ENCODE assay signal across 8 mouse cellular contexts in genomic region chr5:135956300-135957206, GRCm38 (mm10). TPM values are rescaled to one million over a fixed set of nuclear protein-coding genes. Genes with fewer than 3 reads are reported as not detected.
DNase-seq lines count a peak whose midpoint lies in the region; ATAC-seq and TF ChIP-seq lines count a peak whose summit lies in the region.

No protein-coding gene starts in this region.

- H3K79me2 ChIP-seq in liver, adult 2 months (ENCODE audit: control insufficient read depth, insufficient read depth, low read length) = no peaks in the 10 kb centered on the region

- no peak for TF ChIP-seq CTCF in liver, adult 2 months (IDR thresholded peaks at IDR 0.05; ENCODE audit: low read depth, low read length)
- no peak for TF ChIP-seq CTCF in olfactory bulb, adult 2 months (IDR thresholded peaks at IDR 0.05; ENCODE audit: insufficient read depth, low read depth, low read length)

- peak overlapping the region; percentile 91 for H3K27ac ChIP-seq in liver, adult 2 months (replicated peaks; ENCODE audit: insufficient read depth, low read depth, low read length)
- peak overlapping the region; percentile 90 for H3K27ac ChIP-seq in embryonic facial prominence, embryonic 14.5 days (replicated peaks; ENCODE audit: low read depth, low read length)
- peak overlapping the region; percentile 94 for H3K27ac ChIP-seq in limb, embryonic 10.5 days
- peak overlapping the region; percentile 77 for H3K27ac ChIP-seq in olfactory bulb, adult 2 months (ENCODE audit: insufficient read depth, low read depth, low read length)

- H3K27me3 ChIP-seq in liver, adult 2 months (ENCODE audit: control insufficient read depth, insufficient read depth, low read length) = no peaks in the 10 kb centered on the region
- H3K27me3 ChIP-seq in embryonic facial prominence, embryonic 14.5 days (replicated peaks; ENCODE audit: control insufficient read depth, insufficient read depth, low read length) = no peaks in the 10 kb centered on the region
- no peaks in the 10 kb centered on the region for H3K27me3 ChIP-seq in limb, embryonic 10.5 days (ENCODE audit: low read depth, poor library complexity, severe bottlenecking)

- no peaks in the 10 kb centered on the region for H3K36me3 ChIP-seq in liver, adult 2 months (ENCODE audit: control insufficient read depth, insufficient read depth, low read length)
- no peaks in the 10 kb centered on the region for H3K36me3 ChIP-seq in embryonic facial prominence, embryonic 14.5 days (ENCODE audit: control insufficient read depth, insufficient read depth, low read length)
- no peaks in the 10 kb centered on the region for H3K36me3 ChIP-seq in limb, embryonic 10.5 days

- no peak for ATAC-seq in embryonic facial prominence, embryonic 14.5 days (ENCODE audit: low read depth)

- no peak overlapping the region for H3K9ac ChIP-seq in liver, adult 2 months (ENCODE audit: low read depth, low read length)
- H3K9ac ChIP-seq in embryonic facial prominence, embryonic 14.5 days (ENCODE audit: low read depth, low read length) = peak overlapping the region; percentile 49; the same call in 1 of the 2 replicates

- no peaks in the 10 kb centered on the region for H3K9me3 ChIP-seq in embryonic facial prominence, embryonic 14.5 days (ENCODE audit: control insufficient read depth, low read length)
- H3K9me3 ChIP-seq in limb, embryonic 10.5 days (replicated peaks) = no peaks in the 10 kb centered on the region

- H3K4me3 ChIP-seq in liver, adult 2 months (ENCODE audit: insufficient read depth, low read depth, low read length) = no peak overlapping the region
- H3K4me3 ChIP-seq in embryonic facial prominence, embryonic 14.5 days (ENCODE audit: low read depth, low read length) = peak overlapping the region; percentile 37; the same call in 1 of the 2 replicates
- peak overlapping the region; percentile 47 for H3K4me3 ChIP-seq in limb, embryonic 10.5 days
- 0 out of 2 replicates have a peak overlapping the region, but pooled peaks have one; percentile 50 for H3K4me3 ChIP-seq in olfactory bulb, adult 2 months (ENCODE audit: insufficient read depth, low read depth, low read length)

- no peak for TF ChIP-seq POLR2A in liver, adult 2 months (IDR thresholded peaks at IDR 0.05; ENCODE audit: extremely low read depth, insufficient read depth, low read length)
- no peak for TF ChIP-seq POLR2A in olfactory bulb, adult 2 months (IDR thresholded peaks at IDR 0.05; ENCODE audit: insufficient read depth, low read depth, low read length)

- peaks cover 8% of the 10 kb centered on the region for H3K4me1 ChIP-seq in liver, adult 2 months (ENCODE audit: control insufficient read depth, insufficient read depth, low read length)
- peaks cover 14% of the 10 kb centered on the region for H3K4me1 ChIP-seq in embryonic facial prominence, embryonic 14.5 days (ENCODE audit: control insufficient read depth, insufficient read depth, low read length)
- H3K4me1 ChIP-seq in limb, embryonic 10.5 days = peaks cover 14% of the 10 kb centered on the region
- H3K4me1 ChIP-seq in olfactory bulb, adult 2 months (ENCODE audit: control insufficient read depth, insufficient read depth, low read length) = no peaks in the 10 kb centered on the region; the same call in 1 of the 2 replicates

- peak; percentile 22 for DNase-seq in liver, adult 2 months (ENCODE audit: extremely low read depth, low read depth, low spot score)
- no peak for DNase-seq in liver
- DNase-seq in embryonic facial prominence, embryonic 14.5 days (ENCODE audit: low spot score) = no peak
- no peak for DNase-seq in limb, embryonic 10.5 days (ENCODE audit: low spot score)
- no peak for DNase-seq in ovary, postnatal 36 days (ENCODE audit: low spot score)
- DNase-seq in gastrocnemius, adult 18-20 months (ENCODE audit: low spot score) = no peak
- DNase-seq in layer of hippocampus, adult 9-11 months = no peak

- WGBS in liver, adult 2 months = 88% methylated on average over 9 of the region's 9 CpGs
- 80% methylated on average over 9 of the region's 9 CpGs for WGBS in embryonic facial prominence, embryonic 14.5 days
- 87% methylated on average over 9 of the region's 9 CpGs for WGBS in limb, embryonic 10.5 days
- 75% methylated on average over 9 of the region's 9 CpGs for WGBS in olfactory bulb, adult 2 months

- H3K4me2 ChIP-seq in embryonic facial prominence, embryonic 14.5 days (ENCODE audit: low read depth, low read length) = peak overlapping the region; percentile 62

RNA-seq across cellular contexts. Expression of gene Ssc4d, which starts 17.8 kb away (rescaled TPM):
- 4.0 and 4.8 TPM in 2 replicates for total RNA-seq in liver, adult 2 months (2014; rRNA removed)
- 5.8 and 6.5 TPM in 2 replicates for polyA plus RNA-seq in liver, adult 2 months (2012; rRNA removed)
- 3.2 and 4.7 TPM in 2 replicates for polyA plus RNA-seq in embryonic facial prominence, embryonic 14.5 days (2014; fragmentation: Nextera tagmentation; extraction: Ambion mirVana)
- 3.3 and 4.1 TPM in 2 replicates for polyA plus RNA-seq in limb, embryonic 10.5 days (2016; fragmentation: Nextera tagmentation; extraction: Ambion mirVana)
- polyA plus RNA-seq in olfactory bulb, adult 2 months (2012; ENCODE audit: insufficient read depth, insufficient read length, low replicate concordance, missing spikeins) = not detected in 2 replicates
- total RNA-seq in gastrocnemius, adult 18-20 months (2021) = under 1 TPM; 0.57 to 0.95 TPM

RNA-seq across cellular contexts. Expression of gene Ywhag, which starts 22.1 kb away (rescaled TPM):
- total RNA-seq in liver, adult 2 months (2014; rRNA removed) = 23.0 and 30.9 TPM in 2 replicates
- polyA plus RNA-seq in liver, adult 2 months (2012; rRNA removed) = 42.4 and 50.4 TPM in 2 replicates
- polyA plus RNA-seq in embryonic facial prominence, embryonic 14.5 days (2014; fragmentation: Nextera tagmentation; extraction: Ambion mirVana) = 97.4 and 101 TPM in 2 replicates
- 197 and 203 TPM in 2 replicates for polyA plus RNA-seq in limb, embryonic 10.5 days (2016; fragmentation: Nextera tagmentation; extraction: Ambion mirVana)
- polyA plus RNA-seq in olfactory bulb, adult 2 months (2012; ENCODE audit: insufficient read depth, insufficient read length, low replicate concordance, missing spikeins) = 235 and 282 TPM in 2 replicates
- total RNA-seq in gastrocnemius, adult 18-20 months (2021) = 100 to 1,000 TPM; 288 to 326 TPM

RNA-seq across cellular contexts. Expression of gene Zp3, which starts 23.3 kb away (rescaled TPM):
- not detected in 2 replicates for total RNA-seq in liver, adult 2 months (2014; rRNA removed)
- polyA plus RNA-seq in liver, adult 2 months (2012; rRNA removed) = not detected in 2 replicates
- polyA plus RNA-seq in embryonic facial prominence, embryonic 14.5 days (2014; fragmentation: Nextera tagmentation; extraction: Ambion mirVana) = 0.58 and 0.77 TPM in 2 replicates
- polyA plus RNA-seq in limb, embryonic 10.5 days (2016; fragmentation: Nextera tagmentation; extraction: Ambion mirVana) = not detected in 2 replicates
- not detected in 2 replicates for polyA plus RNA-seq in olfactory bulb, adult 2 months (2012; ENCODE audit: insufficient read depth, insufficient read length, low replicate concordance, missing spikeins)
- total RNA-seq in gastrocnemius, adult 18-20 months (2021) = not detected

RNA-seq across cellular contexts. Expression of gene Dtx2, which starts 38.0 kb away (rescaled TPM):
- total RNA-seq in liver, adult 2 months (2014; rRNA removed) = 1.0 and 1.9 TPM in 2 replicates
- 4.3 and 7.1 TPM in 2 replicates for polyA plus RNA-seq in liver, adult 2 months (2012; rRNA removed)
- 25.2 and 25.7 TPM in 2 replicates for polyA plus RNA-seq in embryonic facial prominence, embryonic 14.5 days (2014; fragmentation: Nextera tagmentation; extraction: Ambion mirVana)
- polyA plus RNA-seq in limb, embryonic 10.5 days (2016; fragmentation: Nextera tagmentation; extraction: Ambion mirVana) = 41.5 and 42.3 TPM in 2 replicates
- polyA plus RNA-seq in olfactory bulb, adult 2 months (2012; ENCODE audit: insufficient read depth, insufficient read length, low replicate concordance, missing spikeins) = not detected in 2 replicates
- total RNA-seq in gastrocnemius, adult 18-20 months (2021) = 1 to 10 TPM; 7.4 to 7.6 TPM
